Mouse (Mus musculus) embryonic facial prominence, embryonic 11.5 days (tissue): ENCODE results near the gene Kif26a. TPM values are rescaled to one million over a fixed set of nuclear protein-coding genes. Genes with fewer than 3 reads are reported as not detected.
A peak's percentile ranks its signal among the peaks of the same experiment; 100 is the strongest.

ENCODE experiments used
- ATAC-seq: fragments of 200-750 bp; cut with Nextera tagmentation; replicated peaks from 2 replicates; pipeline ENCODE4 v1.8.0; 2017; ENCODE audit warnings: low read depth; ENCODE audit not compliant: insufficient number of reproducible peaks, low FRiP score, low TSS enrichment
- DNase-seq: peaks from one replicate; pipeline ENCODE4 v3.0.0-alpha.2; 2015; ENCODE audit warnings: low spot score
- H3K27ac ChIP-seq: fragments of 300-500 bp; sonication (generic); replicated peaks from 2 replicates; pipeline ENCODE4 v1.5.1; 2014; ENCODE audit warnings: mild to moderate bottlenecking, low read depth, low read length, control low read depth
- H3K27me3 ChIP-seq: fragments of 300-500 bp; sonication (generic); 2 replicates; pipeline ENCODE4 v1.6.1; 2014; ENCODE audit warnings: mild to moderate bottlenecking, low read length, moderate library complexity, mixed read lengths; ENCODE audit not compliant: control insufficient read depth, insufficient read depth
- H3K36me3 ChIP-seq: fragments of 300-500 bp; sonication (generic); replicated peaks from 2 replicates; pipeline ENCODE4 v1.6.1; 2014; ENCODE audit warnings: low read depth, mild to moderate bottlenecking, low read length, moderate library complexity, mixed read lengths; ENCODE audit not compliant: control insufficient read depth, insufficient read depth
- H3K4me1 ChIP-seq: fragments of 300-500 bp; sonication (generic); 2 replicates; pipeline ENCODE4 v1.6.1; 2014; ENCODE audit warnings: low read length, mixed read lengths; ENCODE audit not compliant: control insufficient read depth, insufficient read depth
- H3K4me2 ChIP-seq: fragments of 300-500 bp; sonication (generic); 2 replicates; pipeline ENCODE4 v1.6.1; 2014; ENCODE audit warnings: low read depth, mild to moderate bottlenecking, control low read depth, low read length, moderate library complexity
- H3K4me3 ChIP-seq: fragments of 300-500 bp; sonication (generic); 2 replicates; pipeline ENCODE4 v1.5.1; 2014; ENCODE audit warnings: low read depth, low read length, control low read depth
- H3K9ac ChIP-seq: fragments of 300-500 bp; sonication (generic); replicated peaks from 2 replicates; pipeline ENCODE4 v1.6.1; 2014; ENCODE audit warnings: mild to moderate bottlenecking, control low read depth, low read length
- H3K9me3 ChIP-seq: fragments of 300-500 bp; sonication (generic); replicated peaks from 2 replicates; pipeline ENCODE4 v1.6.1; 2016; ENCODE audit warnings: mild to moderate bottlenecking, low read length, inconsistent platforms, mixed read lengths; ENCODE audit not compliant: control insufficient read depth
- whole genome bisulfite sequencing: fragments of 180-500 bp; shearing (Covaris S2); extraction: QIAGEN DNeasy Blood & Tissue Kit; methylation state at CpG from one replicate; pipeline ENCODE4 v1.1.7; 2014; 5-methylcytosine and 5-hydroxymethylcytosine counted together
- polyA plus RNA-seq: library from polyadenylated mRNA; unstranded; fragments of >200 nt; fragmentation: Nextera tagmentation; extraction: Ambion mirVana; gene quantifications from 2 replicates; pipeline ENCODE4 v1.2.1, GENCODE M21; 2014

Kif26a gene
- polyA plus RNA-seq, 1 experiment from 2014 or later: 1.8 TPM

DNA sequence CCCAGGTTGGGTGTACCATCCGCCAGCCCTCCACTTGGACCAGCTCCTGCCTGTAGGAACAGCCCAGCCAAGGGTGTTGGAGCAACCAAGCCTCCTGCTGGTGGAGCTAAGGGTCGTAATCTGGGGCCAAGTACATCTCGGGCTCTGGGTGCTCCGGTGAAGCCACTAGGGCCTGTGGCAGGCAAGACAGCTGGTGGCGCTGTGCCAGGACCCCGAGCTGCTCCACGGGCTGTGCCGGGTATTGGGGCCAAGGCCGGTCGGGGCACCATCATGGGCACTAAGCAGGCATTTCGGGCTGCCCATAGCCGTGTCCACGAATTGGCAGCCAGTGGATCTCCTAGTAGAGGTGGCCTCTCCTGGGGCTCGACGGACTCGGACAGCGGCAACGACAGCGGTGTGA, 31.7 kb downstream of the Kif26a start:
- Histone ChIP-seq H3K4me1 (no peaks in the 10 kb centered on the region), H3K9me3 (no peaks in the 10 kb centered on the region), H3K4me3 (no peak overlapping the region), H3K4me2 (no peak overlapping the region), H3K27ac (no peak overlapping the region), H3K36me3 (peaks cover 7% of the 10 kb centered on the region), H3K27me3 (no peaks in the 10 kb centered on the region), H3K9ac (no peak overlapping the region)
- no peak for DNase-seq
- 95% methylated on average over 19 of the region's 19 CpGs for WGBS
- no peak for ATAC-seq

DNA sequence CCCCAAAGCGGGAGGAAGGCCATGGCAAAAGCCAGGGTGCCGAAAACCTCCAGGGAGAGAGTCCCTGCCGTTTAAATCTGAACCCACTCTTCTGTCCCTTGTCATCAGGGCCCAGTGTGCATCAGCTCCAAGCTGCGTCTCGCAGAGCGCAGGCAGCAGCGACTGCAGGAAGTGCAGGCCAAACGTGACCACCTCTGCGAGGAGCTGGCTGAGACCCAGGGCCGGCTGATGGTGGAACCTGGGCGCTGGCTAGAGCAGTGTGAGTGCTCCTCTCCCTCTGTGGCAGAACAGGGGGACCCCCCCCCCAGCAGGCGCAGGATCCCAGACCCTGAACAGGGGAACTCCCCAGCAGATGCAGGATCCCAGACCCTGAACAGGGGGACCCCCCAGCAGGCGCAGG, 33.7 kb downstream of the Kif26a start:
- ATAC-seq (no peak), DNase-seq (no peak)
- no peak overlapping the region for H3K4me3 ChIP-seq
- no peak overlapping the region for H3K4me2 ChIP-seq
- H3K9ac ChIP-seq: no peak overlapping the region
- peaks cover 4% of the 10 kb centered on the region for H3K36me3 ChIP-seq
- H3K27me3 ChIP-seq: no peaks in the 10 kb centered on the region
- no peaks in the 10 kb centered on the region; the same call in 1 of the 2 replicates for H3K4me1 ChIP-seq
- H3K27ac ChIP-seq: no peak overlapping the region
- no peaks in the 10 kb centered on the region for H3K9me3 ChIP-seq
- WGBS: 89% methylated on average over 13 of the region's 13 CpGs

DNA sequence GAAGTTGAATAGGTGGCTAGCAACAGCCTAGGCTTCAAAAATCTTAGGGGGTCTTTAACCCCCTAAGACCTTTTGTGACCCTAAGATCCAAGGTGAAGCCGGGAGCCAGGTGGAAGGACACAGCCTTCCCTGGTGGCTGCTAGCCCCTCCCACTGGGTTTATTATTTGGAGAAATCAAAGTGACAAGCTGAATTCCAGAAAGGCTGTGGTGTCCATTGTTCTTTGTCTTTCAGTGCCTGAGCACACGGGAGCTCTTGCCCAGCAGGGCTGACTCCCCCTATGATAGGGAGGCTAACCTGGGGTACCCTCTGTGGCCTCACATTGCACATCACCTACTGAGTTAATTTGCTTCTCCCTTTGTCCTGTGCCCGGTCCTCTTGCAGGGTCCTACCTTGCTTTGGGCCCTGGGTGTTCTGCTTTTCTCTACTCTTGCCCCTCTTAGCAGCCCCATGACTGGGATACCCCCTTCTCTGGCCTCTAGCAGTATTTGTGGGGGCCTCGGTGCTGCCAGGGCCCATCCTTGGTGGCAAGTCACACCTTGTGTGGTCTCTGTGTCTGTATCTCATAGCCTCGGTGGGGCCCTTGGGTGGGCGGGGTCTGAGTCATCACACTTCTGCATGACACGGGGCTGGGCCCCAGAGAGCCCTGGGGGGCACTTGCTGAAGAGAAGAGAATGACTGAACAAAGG, 36.1 kb downstream of the Kif26a start:
- H3K27ac ChIP-seq: no peak overlapping the region
- no peak overlapping the region for H3K9ac ChIP-seq
- ATAC-seq (no peak), DNase-seq (no peak)
- no peaks in the 10 kb centered on the region; the same call in 1 of the 2 replicates for H3K4me1 ChIP-seq
- no peaks in the 10 kb centered on the region for H3K9me3 ChIP-seq
- H3K27me3 ChIP-seq: no peaks in the 10 kb centered on the region
- no peak overlapping the region for H3K4me2 ChIP-seq
- H3K36me3 ChIP-seq: peaks cover 4% of the 10 kb centered on the region
- no peak overlapping the region for H3K4me3 ChIP-seq
- 30% methylated on average over 7 of the region's 7 CpGs for whole genome bisulfite sequencing

DNA sequence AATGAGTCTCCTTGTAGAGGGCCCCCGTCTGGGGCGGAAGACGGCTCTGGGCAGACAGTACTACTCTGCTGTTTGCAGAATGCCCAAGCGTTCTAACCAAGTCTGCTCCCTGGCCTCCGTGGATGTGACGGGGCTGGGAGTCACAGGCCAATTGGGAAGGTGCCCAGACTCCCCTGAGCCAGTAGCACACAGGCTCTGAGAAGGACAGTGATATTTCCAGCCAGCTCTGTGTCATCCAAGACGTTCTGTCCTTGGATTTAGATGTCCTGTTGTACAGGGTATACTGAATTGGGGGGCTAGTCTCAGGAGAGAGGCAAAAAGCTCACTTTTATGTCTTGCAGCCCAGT, 36.6 kb downstream of the Kif26a start:
- Histone ChIP-seq H3K4me3 (no peak overlapping the region), H3K4me2 (no peak overlapping the region), H3K36me3 (peaks cover 4% of the 10 kb centered on the region), H3K27ac (no peak overlapping the region), H3K9me3 (no peaks in the 10 kb centered on the region), H3K27me3 (no peaks in the 10 kb centered on the region), H3K9ac (no peak overlapping the region), H3K4me1 (no peaks in the 10 kb centered on the region; the same call in 1 of the 2 replicates)
- 34% methylated on average over 7 of the region's 7 CpGs for WGBS
- DNase-seq (no peak), ATAC-seq (no peak)

DNA sequence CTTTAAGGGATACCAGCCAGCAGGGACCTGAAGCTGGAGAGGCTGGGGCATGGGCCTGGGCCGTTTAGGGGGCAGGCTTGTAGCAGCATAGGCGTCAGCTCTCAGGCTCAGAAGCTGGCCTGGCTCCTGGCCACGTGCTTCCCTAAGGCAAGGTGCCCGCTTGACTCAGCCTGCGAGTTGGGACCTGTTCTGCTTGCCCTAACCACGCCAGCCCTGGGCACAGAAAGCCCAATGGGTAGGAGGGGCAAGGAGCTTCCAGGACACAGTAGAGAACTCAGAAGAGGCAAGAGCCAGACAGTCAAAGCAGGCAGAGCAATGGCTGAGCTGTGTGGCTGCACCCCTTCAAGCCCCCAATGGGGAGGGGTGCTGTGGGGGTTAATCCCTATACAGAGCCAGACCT, 37.7 kb downstream of the Kif26a start:
- Histone ChIP-seq H3K4me1 (no peaks in the 10 kb centered on the region; the same call in 1 of the 2 replicates), H3K27ac (no peak overlapping the region)
- ATAC-seq: no peak

DNA sequence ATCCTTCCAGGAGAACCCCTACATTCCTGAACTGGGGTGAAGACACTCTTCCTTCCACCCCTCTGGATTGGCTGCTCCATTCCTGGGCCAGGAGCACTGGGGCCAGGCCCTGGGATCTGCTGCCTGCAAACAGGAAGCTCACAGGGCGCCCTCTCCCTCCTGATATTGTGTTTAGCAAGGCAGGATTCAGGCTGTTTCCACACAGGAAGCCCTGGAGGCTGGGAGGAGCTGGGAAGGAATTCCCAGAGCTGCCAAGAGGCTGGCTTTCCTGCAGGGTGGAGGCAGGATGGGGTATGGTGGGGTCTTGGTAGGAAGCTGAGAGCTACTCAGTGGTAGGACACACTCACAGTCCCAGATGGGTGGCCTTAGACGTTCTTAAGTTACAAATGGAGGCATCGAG, 38.4 kb downstream of the Kif26a start:
- ATAC-seq (no peak), DNase-seq (peak; percentile 33)
- WGBS: 15% methylated on average over 3 of the region's 3 CpGs
- H3K9ac ChIP-seq: 0 out of 2 replicates have a peak overlapping the region, but pooled peaks have one; percentile 32
- H3K4me2 ChIP-seq: no peak overlapping the region
- no peaks in the 10 kb centered on the region; the same call in 1 of the 2 replicates for H3K4me1 ChIP-seq
- H3K27ac ChIP-seq: peak overlapping the region; percentile 41
- no peaks in the 10 kb centered on the region for H3K9me3 ChIP-seq
- H3K27me3 ChIP-seq: no peaks in the 10 kb centered on the region
- no peak overlapping the region for H3K4me3 ChIP-seq
- no peaks in the 10 kb centered on the region for H3K36me3 ChIP-seq

More for the DNA sequence above, 37.7 kb downstream of the Kif26a start:
- Histone ChIP-seq H3K4me2 (no peak overlapping the region), H3K9me3 (no peaks in the 10 kb centered on the region), H3K36me3 (no peaks in the 10 kb centered on the region), H3K9ac (no peak overlapping the region; the same call in 1 of the 2 replicates), H3K4me3 (no peak overlapping the region), H3K27me3 (no peaks in the 10 kb centered on the region)
- DNase-seq: no peak
- 66% methylated on average over 6 of the region's 6 CpGs for WGBS

- no peak overlapping the region for H3K9ac ChIP-seq
- no peaks in the 10 kb centered on the region for H3K9me3 ChIP-seq
- no peak overlapping the region for H3K4me3 ChIP-seq
- H3K27ac ChIP-seq: no peak overlapping the region
- H3K36me3 ChIP-seq: no peaks in the 10 kb centered on the region
- no peaks in the 10 kb centered on the region for H3K27me3 ChIP-seq
- DNase-seq: no peak
- H3K4me1 ChIP-seq: no peaks in the 10 kb centered on the region; the same call in 1 of the 2 replicates
- WGBS: 84% methylated on average over 6 of the region's 6 CpGs
- no peak overlapping the region for H3K4me2 ChIP-seq
- no peak for ATAC-seq
Observed at GRCm38 (mm10) chr12:112186899-112187298, 40.9 kb downstream of the Kif26a start.

GRCm38 (mm10) chr12:112191753-112192152, 45.7 kb downstream of the Kif26a start:
- no peaks in the 10 kb centered on the region for H3K27me3 ChIP-seq
- H3K4me2 ChIP-seq: no peak overlapping the region
- H3K4me3 ChIP-seq: no peak overlapping the region
- no peaks in the 10 kb centered on the region for H3K4me1 ChIP-seq
- no peaks in the 10 kb centered on the region for H3K36me3 ChIP-seq
- 46% methylated on average over 6 of the region's 6 CpGs for WGBS
- DNase-seq (no peak), ATAC-seq (no peak)
- H3K9ac ChIP-seq: no peak overlapping the region
- H3K27ac ChIP-seq: no peak overlapping the region
- no peaks in the 10 kb centered on the region for H3K9me3 ChIP-seq
